Mouse (Mus musculus) cerebellum, adult 8-10 months (tissue): ENCODE measurements around the gene Selenon.
"Not testable (repeated sequence)": the region's sequence is repeated elsewhere in the genome, so short reads cannot be mapped to it uniquely, and the experiment has no call there.

Experiments
- DNase-seq: peaks from one replicate; pipeline ENCODE4 v3.0.0; 2022

Gene Selenon

DNA sequence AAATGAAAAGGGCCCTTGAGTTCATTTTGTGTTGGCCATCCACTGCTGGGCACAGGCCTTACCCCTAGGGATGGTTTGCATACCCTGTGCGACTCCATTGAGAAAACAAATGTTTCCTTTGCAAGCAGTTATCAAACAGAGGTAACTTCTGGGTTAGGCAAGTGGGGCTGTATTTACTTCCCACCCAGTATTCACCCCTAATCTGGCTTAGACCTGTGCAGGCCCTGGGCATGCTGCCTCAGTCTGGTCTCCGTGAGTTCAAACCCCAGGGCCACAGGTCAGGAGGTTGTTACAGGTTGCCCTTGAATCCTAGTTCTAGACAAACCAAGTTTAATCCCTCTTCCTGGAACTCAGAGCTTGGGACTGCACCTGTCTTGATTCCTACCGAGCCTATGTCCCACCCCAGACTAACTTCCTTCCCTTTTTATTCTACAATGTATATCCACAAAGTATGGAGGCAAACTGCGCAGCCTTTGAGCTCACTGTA is 46.6 kb downstream of the Selenon start:
- no peak for DNase-seq

DNA sequence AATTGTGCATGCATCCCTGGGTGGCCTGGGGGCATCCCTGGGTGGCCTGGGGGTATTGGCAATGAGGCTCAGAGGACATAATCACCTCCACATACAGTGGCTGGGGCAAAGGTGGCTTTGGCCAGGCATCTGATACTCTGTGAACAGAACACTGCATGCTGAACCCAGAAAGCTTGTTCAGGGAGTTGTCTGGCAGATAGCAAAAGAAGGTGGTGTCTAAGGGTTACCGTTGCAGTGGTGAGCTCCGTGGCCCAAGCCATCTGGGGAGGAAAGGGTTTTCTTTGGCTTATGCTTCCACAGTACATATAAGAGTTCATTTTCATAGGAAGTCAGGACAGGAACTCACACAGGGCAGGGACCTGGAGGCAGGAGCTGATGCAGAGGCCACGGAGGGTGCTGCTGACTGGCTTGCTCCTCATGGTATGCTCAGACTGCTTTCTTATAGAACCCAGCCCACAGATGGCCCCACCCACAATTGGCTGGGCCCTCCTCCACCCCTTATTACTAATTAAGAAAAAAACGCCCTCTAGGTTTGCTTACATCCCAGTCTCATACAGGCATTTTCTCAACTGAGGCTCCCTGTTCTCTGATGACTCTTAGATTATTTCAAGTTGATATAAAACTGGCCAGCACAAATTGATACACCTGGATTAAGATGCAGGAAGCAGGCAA is 48.1 kb downstream of the Selenon start:
- no peak for DNase-seq

DNA sequence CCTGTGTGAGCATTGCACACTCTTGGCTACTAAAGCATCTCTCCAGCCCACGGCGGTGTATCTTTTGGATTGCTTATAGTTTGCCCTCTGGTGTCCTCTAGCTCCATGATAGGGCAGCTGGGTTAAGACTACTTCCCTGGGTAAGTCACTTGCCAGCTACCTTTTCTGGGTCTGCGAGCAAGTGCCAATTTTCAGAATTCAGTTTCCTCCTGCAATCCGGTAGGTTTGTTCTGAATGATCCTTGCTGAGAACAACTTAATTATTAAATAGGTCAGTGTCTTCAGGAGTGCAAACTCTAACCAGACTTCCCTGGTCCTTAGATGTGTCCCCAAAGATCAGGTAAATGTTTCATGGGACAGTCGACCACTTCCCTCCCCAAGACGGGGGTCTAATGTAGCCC is 50.9 kb downstream of the Selenon start:
- DNase-seq, result no peak

DNA sequence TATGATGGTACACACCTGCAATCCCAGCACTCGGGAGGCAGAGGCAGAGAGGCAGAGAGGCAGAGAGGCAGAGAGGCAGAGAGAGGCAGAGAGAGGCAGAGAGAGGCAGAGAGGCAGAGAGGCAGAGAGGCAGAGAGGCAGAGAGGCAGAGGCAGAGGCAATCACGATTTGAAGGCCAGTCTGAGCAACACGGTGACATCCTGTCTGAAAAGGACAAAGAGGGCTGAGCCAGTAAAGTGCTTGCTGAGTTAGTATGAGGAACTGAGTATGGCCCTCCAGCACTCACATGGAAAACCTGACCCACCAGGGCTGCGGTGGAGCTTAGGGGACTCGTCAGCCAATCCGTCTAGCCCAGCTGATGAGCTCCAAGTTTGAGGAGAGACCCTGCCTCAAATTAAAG is 53.0 kb downstream of the Selenon start:
- not testable (repeated sequence) for DNase-seq

DNA sequence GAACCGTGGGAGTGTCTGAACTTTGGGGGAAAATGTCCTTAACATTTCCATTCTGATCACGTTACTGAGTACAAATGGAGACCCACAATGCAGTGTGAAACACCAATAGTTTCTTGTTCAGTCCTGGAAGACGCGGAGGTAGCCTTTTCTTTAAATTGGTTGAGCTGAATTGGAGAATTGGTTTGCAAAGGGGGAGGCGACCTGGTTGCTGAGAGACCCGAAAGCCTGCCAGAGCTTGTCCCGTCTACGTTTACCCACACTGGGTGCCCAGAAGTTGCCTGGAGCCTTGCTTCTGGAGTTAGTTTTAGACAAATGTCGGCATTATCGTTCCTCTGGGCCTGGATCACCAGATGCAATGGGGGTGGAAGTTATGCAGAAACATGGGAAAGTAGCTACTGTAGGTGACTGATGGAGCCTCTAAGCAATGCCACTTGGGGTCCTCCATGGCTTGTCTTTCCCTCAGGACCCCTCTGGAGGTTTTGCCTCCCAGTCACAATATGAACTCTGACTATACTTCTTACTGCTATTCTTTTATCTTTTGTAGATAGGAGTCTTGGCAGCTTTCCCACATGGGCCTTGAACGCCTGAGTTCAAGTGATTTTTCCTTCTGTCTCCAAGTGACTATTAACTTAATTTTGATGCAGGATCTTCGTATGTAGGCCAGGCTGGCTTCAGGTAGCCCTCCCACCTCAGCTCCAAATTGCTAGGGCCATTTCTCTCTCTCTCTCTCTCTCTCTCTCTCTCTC is 53.8 kb downstream of the Selenon start:
- no peak for DNase-seq

DNA sequence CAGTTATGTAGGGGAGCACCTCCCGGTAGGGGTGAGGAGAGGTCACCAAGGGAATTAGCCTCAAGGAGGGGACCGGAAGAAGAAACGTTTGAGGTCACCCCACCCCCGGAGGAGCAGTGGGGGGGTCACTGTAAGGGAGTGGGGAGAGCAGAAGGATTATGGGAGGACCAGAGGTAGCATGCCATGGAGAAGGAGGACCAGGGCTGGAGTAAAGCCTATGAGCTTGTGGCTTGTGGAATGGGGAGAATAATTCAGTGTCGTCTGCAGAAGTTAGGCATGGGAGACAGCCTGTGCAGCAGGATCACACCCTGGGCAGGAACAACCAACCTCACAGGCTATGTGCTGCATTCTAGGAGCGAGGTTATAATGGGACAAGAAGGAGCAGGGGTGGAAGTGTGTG is 54.7 kb downstream of the Selenon start:
- no peak for DNase-seq

DNA sequence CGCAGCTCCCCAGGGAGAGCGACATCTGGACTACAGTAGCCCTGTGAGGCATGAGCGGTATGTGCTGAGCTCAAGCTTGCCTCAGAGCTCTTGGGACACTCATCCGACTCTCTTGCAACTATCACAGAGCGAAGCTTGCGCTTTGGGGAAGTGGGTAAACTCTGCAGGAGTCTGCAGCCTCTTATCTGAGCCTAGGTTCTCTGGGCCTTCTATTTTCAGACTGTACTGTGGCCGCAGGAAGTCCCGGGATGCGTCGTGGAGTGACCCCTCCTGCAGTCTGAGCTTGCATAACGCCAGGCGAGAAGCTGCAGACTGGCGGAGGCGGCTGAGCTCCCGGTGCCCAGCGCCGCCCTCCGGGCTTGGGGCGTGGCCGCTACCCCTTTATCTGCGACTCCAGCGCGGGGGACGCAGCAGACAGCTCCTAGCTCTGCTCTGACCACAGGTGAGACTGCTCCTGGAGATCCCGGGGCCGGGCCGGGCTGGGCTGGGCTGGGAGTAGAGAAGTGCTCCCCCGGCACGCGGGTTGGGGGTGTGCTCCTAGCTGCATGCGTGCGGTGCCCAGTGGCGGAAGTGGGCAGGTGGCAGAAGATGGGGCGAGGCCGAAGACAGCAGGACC is 55.3 kb downstream of the Selenon start, which contains the start of gene Paqr7:
Paqr7 (plus strand) TSS at position 103 of the 616 bp plus-strand sequence.
- DNase-seq, result peak; percentile 83

DNA sequence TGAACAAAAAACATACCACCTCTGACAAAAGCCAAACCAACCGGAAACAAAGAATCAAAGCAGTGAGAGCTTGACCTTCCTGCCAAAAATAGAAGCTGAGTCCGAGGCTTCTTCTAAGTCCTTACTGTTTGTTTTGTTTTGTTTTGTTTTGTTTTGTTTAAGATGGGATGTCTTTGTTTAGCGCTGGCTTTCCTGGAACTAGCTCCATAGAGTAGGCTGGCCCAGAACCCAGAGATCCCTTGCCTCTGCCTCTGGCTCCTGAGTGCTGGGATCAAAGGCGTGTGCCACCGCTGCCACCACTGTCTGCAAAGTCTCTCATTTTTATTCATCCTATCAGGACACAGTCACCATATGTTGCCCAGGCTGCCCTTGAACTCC is 56.4 kb downstream of the Selenon start:
- DNase-seq, result no peak

DNA sequence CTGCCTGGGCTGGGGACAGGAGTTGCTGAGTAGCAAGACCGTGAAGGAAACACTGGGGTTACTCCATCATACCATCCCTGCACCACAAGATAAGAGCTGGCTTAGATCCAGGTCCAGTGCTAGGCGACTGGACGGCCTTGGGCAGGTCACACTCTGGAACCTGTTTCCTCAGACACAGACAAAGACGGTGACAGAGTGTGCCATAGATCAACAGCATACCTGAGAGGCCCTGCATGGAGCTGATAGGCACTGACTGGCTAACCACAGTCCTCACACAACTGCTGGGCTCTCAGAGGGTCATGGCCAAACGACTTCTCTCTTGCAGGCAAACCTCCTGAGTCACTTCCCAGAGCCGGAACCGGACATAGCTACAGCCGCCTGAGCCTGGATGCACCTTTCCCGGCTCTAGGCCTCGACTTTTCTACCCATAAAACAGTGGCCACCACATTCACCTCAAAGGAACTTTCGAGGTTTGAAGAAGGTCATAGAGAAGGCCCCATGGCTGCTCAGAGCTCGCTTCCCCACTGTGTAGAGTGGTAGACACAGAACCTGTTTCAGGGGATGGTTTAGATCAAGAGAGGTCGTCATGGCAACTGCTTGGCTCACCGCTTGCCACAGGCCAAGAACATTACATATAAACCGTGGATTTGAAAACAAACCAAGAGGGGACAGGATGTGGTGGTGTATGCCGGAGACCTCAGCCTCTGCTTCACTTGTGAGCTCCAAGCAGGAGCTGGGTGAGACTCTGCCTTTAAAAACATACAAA is 57.0 kb downstream of the Selenon start:
- DNase-seq, result no peak

DNA sequence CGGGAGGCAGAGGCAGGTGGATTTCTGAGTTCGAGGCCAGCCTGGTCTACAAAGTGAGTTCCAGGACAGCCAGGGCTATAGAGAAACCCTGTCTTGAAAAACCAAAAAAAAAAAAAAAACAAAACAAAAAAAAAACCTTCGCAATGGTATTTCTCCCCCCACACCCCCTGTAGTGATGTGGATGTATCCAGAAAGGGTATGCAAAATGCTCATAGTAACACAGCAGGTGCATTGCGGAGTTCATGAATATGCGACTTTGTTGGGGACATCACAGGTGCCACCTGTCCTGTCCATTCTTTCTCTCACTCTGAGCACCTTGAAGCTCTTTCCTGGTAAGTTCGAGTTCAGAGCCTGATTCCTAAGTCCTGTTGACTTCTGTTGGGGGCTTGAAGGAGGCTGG is 57.8 kb downstream of the Selenon start:
- DNase-seq, result not testable (repeated sequence)

DNA sequence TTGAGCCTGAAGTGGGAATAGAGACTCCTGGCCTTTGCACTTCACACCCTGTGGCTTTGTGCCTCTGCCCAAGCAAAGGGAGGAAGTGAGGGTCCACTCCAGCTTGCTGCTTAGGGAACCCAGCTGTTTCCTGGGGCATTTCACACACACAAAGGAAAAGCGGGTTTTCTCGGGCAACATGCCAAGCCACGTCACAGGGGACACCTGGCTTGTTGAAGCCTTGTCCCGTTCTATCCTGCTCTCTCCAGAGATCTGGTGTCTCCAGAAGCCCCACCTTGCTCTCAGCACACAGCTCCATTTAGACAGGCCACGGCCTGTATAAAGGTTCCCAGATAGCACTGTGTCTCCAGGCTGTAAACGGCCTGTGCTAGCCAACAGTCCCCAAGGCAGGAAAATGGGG is 60.2 kb downstream of the Selenon start:
- DNase-seq, result peak; percentile 42

DNA sequence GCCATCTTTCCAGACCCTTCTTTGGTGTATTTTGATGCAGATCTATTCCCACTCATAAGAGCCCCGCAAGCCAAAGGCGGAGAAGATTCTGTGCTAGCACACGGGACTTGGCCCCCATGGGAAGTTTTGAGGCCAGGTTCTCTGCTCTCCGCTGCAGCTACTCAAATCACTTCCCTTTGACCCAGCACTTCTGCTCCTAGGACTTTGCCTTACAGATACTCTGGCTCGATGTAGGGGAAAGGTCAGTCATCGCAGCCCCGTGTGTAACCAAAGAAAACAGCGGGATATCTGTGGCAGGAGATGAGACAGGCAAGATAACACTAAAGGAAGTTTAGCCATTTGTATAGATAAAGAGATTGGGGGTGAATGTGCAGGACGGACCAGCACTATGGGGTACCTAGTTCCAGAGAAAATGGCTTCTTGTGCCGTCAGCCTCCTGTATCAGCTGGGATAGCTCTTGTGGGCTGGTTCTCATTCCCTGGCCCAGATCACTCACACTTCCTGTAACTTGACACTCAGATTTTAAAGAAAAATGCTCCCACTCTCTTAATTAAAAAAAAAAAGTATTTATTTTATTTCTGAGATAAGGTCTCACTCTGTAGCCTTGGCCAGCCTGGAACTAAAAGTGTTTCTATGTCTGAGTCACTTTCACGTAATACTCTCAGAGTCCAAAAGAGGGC is 61.8 kb downstream of the Selenon start:
- no peak for DNase-seq

DNA sequence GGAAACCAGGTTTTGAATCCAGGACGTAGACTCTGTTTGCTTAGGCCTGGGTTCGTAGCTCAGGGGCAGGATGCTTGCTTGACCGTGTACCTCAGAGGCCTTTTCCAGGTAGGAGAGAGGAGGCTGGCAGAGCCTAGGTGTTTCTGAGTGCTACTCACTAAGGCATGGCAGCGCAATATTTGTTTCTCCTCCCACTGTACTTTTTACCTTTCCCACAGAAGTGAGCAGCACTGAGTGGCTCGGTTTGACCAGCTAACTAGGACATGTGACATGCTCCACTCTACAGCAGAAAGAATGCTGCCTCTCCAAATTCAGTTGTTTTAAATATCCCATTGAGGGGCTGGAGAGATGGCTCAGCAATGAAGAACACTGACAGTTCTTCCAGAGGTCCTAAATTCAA is 63.8 kb downstream of the Selenon start:
- no peak for DNase-seq
